Comparison of ENCODE assay signal across 26 mouse cellular contexts in genomic region chr6:24542393-24542792, GRCm38 (mm10). TPM values are rescaled to one million over a fixed set of nuclear protein-coding genes. Genes with fewer than 3 reads are reported as not detected.
DNase-seq lines count a peak whose midpoint lies in the region; ATAC-seq and TF ChIP-seq lines count a peak whose summit lies in the region.
"Had no signal": no experiment of that assay in that cellular context is flagged by ENCODE, and none has a peak within 500 bp of the region (broad histone marks: within the 10 kb centered on the region; RNA-seq: fewer than 3 reads in every experiment).

No protein-coding gene starts in this region.

- no peak for TF ChIP-seq CTCF in gastrocnemius, adult 2 months (IDR thresholded peaks at IDR 0.05)
- TF ChIP-seq CTCF in lung, postnatal 0 days (IDR thresholded peaks at IDR 0.05) = no peak

- no peaks in the 10 kb centered on the region for H3K9me3 ChIP-seq in lung, postnatal 0 days (ENCODE audit: low read length)
- H3K9me3 ChIP-seq in heart, embryonic 16.5 days (replicated peaks; ENCODE audit: control insufficient read depth, low read length) = no peaks in the 10 kb centered on the region
- H3K9me3 ChIP-seq in midbrain, embryonic 11.5 days (ENCODE audit: control insufficient read depth, low read length) = no peaks in the 10 kb centered on the region
- H3K9me3 ChIP-seq: forebrain, embryonic 15.5 days; hindbrain, embryonic 12.5 days; intestine, embryonic 15.5 days had no signal

- no peaks in the 10 kb centered on the region for H3K27me3 ChIP-seq in lung, postnatal 0 days (replicated peaks; ENCODE audit: insufficient read depth, low read length)
- H3K27me3 ChIP-seq in heart, embryonic 16.5 days (ENCODE audit: control insufficient read depth, insufficient read depth, low read length) = no peaks in the 10 kb centered on the region
- H3K27me3 ChIP-seq in midbrain, embryonic 11.5 days (ENCODE audit: control insufficient read depth, insufficient read depth, low read length) = no peaks in the 10 kb centered on the region
- H3K27me3 ChIP-seq: forebrain, embryonic 15.5 days; hindbrain, embryonic 12.5 days; intestine, embryonic 15.5 days had no signal

- intact Hi-C loops in gastrocnemius, adult 2 months (cut with DNase I) = no loop called here

- H3K9ac ChIP-seq in lung, postnatal 0 days (replicated peaks; ENCODE audit: low read depth) = no peak overlapping the region
- no peak overlapping the region for H3K9ac ChIP-seq in heart, embryonic 16.5 days (ENCODE audit: low read length)
- H3K9ac ChIP-seq in midbrain, embryonic 11.5 days (ENCODE audit: low read length) = no peak overlapping the region
- H3K9ac ChIP-seq: forebrain, embryonic 15.5 days; hindbrain, embryonic 12.5 days; intestine, embryonic 15.5 days; liver, postnatal 0 days had no signal

- 0 out of 2 replicates have a peak, but pooled peaks have one; percentile 8 for TF ChIP-seq EP300 in lung, postnatal 0 days (IDR thresholded peaks at IDR 0.05)

- H3K4me1 ChIP-seq in lung, postnatal 0 days (ENCODE audit: insufficient read depth, low read depth, low read length) = no peaks in the 10 kb centered on the region; the same call in 1 of the 2 replicates
- peaks cover 29% of the 10 kb centered on the region for H3K4me1 ChIP-seq in heart, embryonic 16.5 days (ENCODE audit: control insufficient read depth, insufficient read depth, low read length)
- H3K4me1 ChIP-seq in midbrain, embryonic 11.5 days (ENCODE audit: control insufficient read depth, insufficient read depth, low read length) = no peaks in the 10 kb centered on the region
- H3K4me1 ChIP-seq: forebrain, embryonic 15.5 days; hindbrain, embryonic 12.5 days had no signal

- DNase-seq in gastrocnemius, adult 2 months = peak; percentile 42
- no peak for DNase-seq in gastrocnemius, postnatal 4 days (ENCODE audit: low spot score in 2 of 2)
- DNase-seq in lung, postnatal 0 days (ENCODE audit: low spot score) = peak; percentile 35
- no peak for DNase-seq in lung, postnatal 4 days
- no peak for DNase-seq in midbrain, embryonic 11.5 days (ENCODE audit: low spot score, missing footprints)
- no peak for DNase-seq in layer of hippocampus, postnatal 36 days
- DNase-seq: adrenal gland, postnatal 14 days; kidney, postnatal 4 days; liver; liver, postnatal 0 days; right cerebral cortex, adult 18-20 months; thymus, adult 18-20 months had no signal

- no peaks in the 10 kb centered on the region for H3K36me3 ChIP-seq in lung, postnatal 0 days (ENCODE audit: insufficient read depth, low read length)
- no peaks in the 10 kb centered on the region for H3K36me3 ChIP-seq in heart, embryonic 16.5 days (ENCODE audit: control insufficient read depth, insufficient read depth)
- no peaks in the 10 kb centered on the region for H3K36me3 ChIP-seq in midbrain, embryonic 11.5 days (ENCODE audit: control insufficient read depth, insufficient read depth, low read length)
- H3K36me3 ChIP-seq: forebrain, embryonic 15.5 days; hindbrain, embryonic 12.5 days; intestine, embryonic 15.5 days had no signal

- H3K27ac ChIP-seq in gastrocnemius, adult 2 months = peak overlapping the region; percentile 94
- H3K27ac ChIP-seq in lung, postnatal 0 days (ENCODE audit: low read length) = no peak overlapping the region
- peak overlapping the region; percentile 77 for H3K27ac ChIP-seq in heart, embryonic 16.5 days (ENCODE audit: low read length)
- H3K27ac ChIP-seq in midbrain, embryonic 11.5 days (ENCODE audit: low read depth, low read length) = no peak overlapping the region
- H3K27ac ChIP-seq: forebrain, embryonic 15.5 days; hindbrain, embryonic 12.5 days; intestine, embryonic 15.5 days had no signal

- peak; percentile 52; the same call in 1 of the 2 replicates for ATAC-seq in lung, postnatal 0 days
- peak; percentile 68; the same call in 1 of the 2 replicates for ATAC-seq in heart, embryonic 16.5 days (replicated peaks; ENCODE audit: extremely low read depth, insufficient read depth, low FRiP score)
- ATAC-seq in midbrain, embryonic 11.5 days (ENCODE audit: low FRiP score) = no peak
- ATAC-seq: forebrain, embryonic 15.5 days; intestine, embryonic 15.5 days; liver, postnatal 0 days had no signal

- H3K4me3 ChIP-seq in gastrocnemius, adult 2 months = peak overlapping the region; percentile 65
- H3K4me3 ChIP-seq in lung, postnatal 0 days (ENCODE audit: low read depth, low read length) = no peak overlapping the region
- no peak overlapping the region for H3K4me3 ChIP-seq in heart, embryonic 16.5 days (ENCODE audit: low read length)
- no peak overlapping the region for H3K4me3 ChIP-seq in midbrain, embryonic 11.5 days (ENCODE audit: low read depth, low read length)
- H3K4me3 ChIP-seq: erythroblast, embryonic 14.5 days; forebrain, embryonic 15.5 days; hindbrain, embryonic 12.5 days; intestine, embryonic 15.5 days had no signal

- no peak overlapping the region for H3K4me2 ChIP-seq in lung, postnatal 0 days (replicated peaks; ENCODE audit: low read depth, low read length)
- no peak overlapping the region for H3K4me2 ChIP-seq in heart, embryonic 16.5 days (ENCODE audit: low read depth, low read length)
- no peak overlapping the region for H3K4me2 ChIP-seq in midbrain, embryonic 11.5 days
- H3K4me2 ChIP-seq: forebrain, embryonic 15.5 days; hindbrain, embryonic 12.5 days; intestine, embryonic 15.5 days had no signal

RNA-seq across cellular contexts. Expression of gene Asb15, which starts 14.4 kb away (rescaled TPM):
- total RNA-seq in gastrocnemius, adult 2 months (2021) = 10 to 100 TPM; 34.9 to 54.5 TPM
- 1 to 10 TPM; 1.7 to 1.9 TPM for total RNA-seq in gastrocnemius, postnatal 4 days (2021)
- 0.02 and 0.07 TPM in 2 replicates for polyA plus RNA-seq in lung, postnatal 0 days (2015; fragmentation: Nextera tagmentation; extraction: Ambion mirVana)
- 0.69 and 0.93 TPM in 2 replicates for polyA plus RNA-seq in heart, embryonic 16.5 days (2015; fragmentation: Nextera tagmentation; extraction: Ambion mirVana)
- not detected in 2 replicates for polyA plus RNA-seq in midbrain, embryonic 11.5 days (2014; fragmentation: Nextera tagmentation; extraction: Ambion mirVana)
- total RNA-seq in layer of hippocampus, postnatal 36 days (2021) = not detected
- total RNA-seq: adrenal gland, postnatal 14 days; common myeloid progenitor, adult 5-6 weeks; layer of hippocampus, postnatal 25 days; left cerebral cortex, postnatal 36 days; megakaryocyte-erythroid progenitor cell, adult 5-6 weeks had no signal
- polyA plus RNA-seq: C2C12; embryonic facial prominence, embryonic 11.5 days; erythroblast, embryonic 14.5 days; forebrain, embryonic 15.5 days; hindbrain, embryonic 12.5 days; intestine, embryonic 15.5 days; liver, postnatal 0 days; neural tube, embryonic 11.5 days; stomach, embryonic 14.5 days had no signal

RNA-seq across cellular contexts. Expression of gene Ndufa5, which starts 14.6 kb away (rescaled TPM):
- 100 to 1,000 TPM; 579 to 752 TPM for total RNA-seq in gastrocnemius, adult 2 months (2021)
- total RNA-seq in gastrocnemius, postnatal 4 days (2021) = 100 to 1,000 TPM; 385 to 429 TPM
- 227 and 244 TPM in 2 replicates for polyA plus RNA-seq in lung, postnatal 0 days (2015; fragmentation: Nextera tagmentation; extraction: Ambion mirVana)
- polyA plus RNA-seq in heart, embryonic 16.5 days (2015; fragmentation: Nextera tagmentation; extraction: Ambion mirVana) = 759 and 771 TPM in 2 replicates
- polyA plus RNA-seq in midbrain, embryonic 11.5 days (2014; fragmentation: Nextera tagmentation; extraction: Ambion mirVana) = 258 TPM in 2 replicates
- 100 to 1,000 TPM; 293 to 303 TPM for total RNA-seq in layer of hippocampus, postnatal 36 days (2021)

RNA-seq across cellular contexts. Expression of gene Iqub, which starts 27.5 kb away (rescaled TPM):
- under 1 TPM; 0.15 to 0.22 TPM for total RNA-seq in gastrocnemius, adult 2 months (2021)
- total RNA-seq in gastrocnemius, postnatal 4 days (2021) = under 1 TPM; 0.10 to 0.12 TPM
- polyA plus RNA-seq in lung, postnatal 0 days (2015; fragmentation: Nextera tagmentation; extraction: Ambion mirVana) = 1.9 and 2.6 TPM in 2 replicates
- polyA plus RNA-seq in heart, embryonic 16.5 days (2015; fragmentation: Nextera tagmentation; extraction: Ambion mirVana) = 0.30 and 0.40 TPM in 2 replicates
- 0.08 and 0.18 TPM in 2 replicates for polyA plus RNA-seq in midbrain, embryonic 11.5 days (2014; fragmentation: Nextera tagmentation; extraction: Ambion mirVana)
- 1 to 10 TPM; 2.2 to 2.5 TPM for total RNA-seq in layer of hippocampus, postnatal 36 days (2021)
- total RNA-seq: common myeloid progenitor, adult 5-6 weeks had no signal
- polyA plus RNA-seq: C2C12; erythroblast, embryonic 14.5 days; intestine, embryonic 15.5 days; kidney, embryonic 14.5 days; liver, postnatal 0 days; stomach, embryonic 14.5 days had no signal

RNA-seq across cellular contexts. Expression of gene Lmod2, which starts 55.2 kb away (rescaled TPM):
- total RNA-seq in gastrocnemius, adult 2 months (2021) = 100 to 1,000 TPM; 105 to 286 TPM
- 100 to 1,000 TPM; 105 to 205 TPM for total RNA-seq in gastrocnemius, postnatal 4 days (2021)
- polyA plus RNA-seq in lung, postnatal 0 days (2015; fragmentation: Nextera tagmentation; extraction: Ambion mirVana) = 0.47 and 0.83 TPM in 2 replicates
- polyA plus RNA-seq in heart, embryonic 16.5 days (2015; fragmentation: Nextera tagmentation; extraction: Ambion mirVana) = 49.6 and 52.6 TPM in 2 replicates
- not detected in 2 replicates for polyA plus RNA-seq in midbrain, embryonic 11.5 days (2014; fragmentation: Nextera tagmentation; extraction: Ambion mirVana)
- not detected for total RNA-seq in layer of hippocampus, postnatal 36 days (2021)
- total RNA-seq: adrenal gland, postnatal 14 days; common myeloid progenitor, adult 5-6 weeks; layer of hippocampus, postnatal 25 days; left cerebral cortex, postnatal 36 days; megakaryocyte-erythroid progenitor cell, adult 5-6 weeks had no signal
- polyA plus RNA-seq: erythroblast, embryonic 14.5 days; forebrain, embryonic 15.5 days; hindbrain, embryonic 12.5 days; intestine, embryonic 15.5 days; kidney, embryonic 14.5 days; stomach, embryonic 14.5 days had no signal

Comparison
In these comparisons a context has a peak if more than half of its experiments do, and no peak if none do; other contexts are left out.
1. DNase-seq: peak in gastrocnemius, adult 2 months (single experiment) and lung, postnatal 0 days (single experiment); none in gastrocnemius, postnatal 4 days (0 of 2), lung, postnatal 4 days (0 of 2), midbrain, embryonic 11.5 days (single experiment) and layer of hippocampus, postnatal 36 days (0 of 2).
2. RNA of gene Asb15, which starts 14.4 kb away (total RNA-seq): 34.9 to 54.5 TPM in gastrocnemius, adult 2 months; 1.7 to 1.9 TPM in gastrocnemius, postnatal 4 days and not detected in layer of hippocampus, postnatal 36 days; every median in the first group is over 10 times any median in the second.
3. H3K27ac ChIP-seq: peak in gastrocnemius, adult 2 months (single experiment) and heart, embryonic 16.5 days (single experiment); none in lung, postnatal 0 days (single experiment) and midbrain, embryonic 11.5 days (single experiment).